Mouse (Mus musculus) stomach, embryonic 14.5 days (tissue): ENCODE data around the gene Phtf2. TPM values are rescaled to one million over a fixed set of nuclear protein-coding genes. Genes with fewer than 3 reads are reported as not detected.
"Not testable (repeated sequence)": the region's sequence is repeated elsewhere in the genome, so short reads cannot be mapped to it uniquely, and the experiment has no call there.

Experiments used
- ATAC-seq: fragments of 200-750 bp; cut with Nextera tagmentation; 2 replicates; pipeline ENCODE4 v1.8.0; 2017; ENCODE audit warnings: low read depth, moderate TSS enrichment; ENCODE audit not compliant: insufficient number of reproducible peaks, insufficient read depth, low FRiP score
- H3K27ac ChIP-seq: fragments of 300-500 bp; sonication (generic); 2 replicates; pipeline ENCODE4 v1.5.1; 2014; ENCODE audit warnings: mild to moderate bottlenecking, low read length, moderate library complexity, mixed read lengths
- H3K27me3 ChIP-seq: fragments of 300-500 bp; sonication (generic); 2 replicates; pipeline ENCODE4 v1.6.1; 2014; ENCODE audit warnings: low read length, control low read depth, mixed read lengths; ENCODE audit not compliant: control insufficient read depth, insufficient read depth
- H3K36me3 ChIP-seq: fragments of 300-500 bp; sonication (generic); 2 replicates; pipeline ENCODE4 v1.6.1; 2014; ENCODE audit warnings: mild to moderate bottlenecking, control low read depth, low read length, moderate library complexity, mixed read lengths; ENCODE audit not compliant: control insufficient read depth, insufficient read depth
- H3K4me1 ChIP-seq: fragments of 300-500 bp; sonication (generic); 2 replicates; pipeline ENCODE4 v1.6.1; 2014; ENCODE audit warnings: low read length, control low read depth, mixed read lengths; ENCODE audit not compliant: control insufficient read depth, insufficient read depth
- H3K4me2 ChIP-seq: fragments of 300-500 bp; sonication (generic); replicated peaks from 2 replicates; pipeline ENCODE4 v1.6.1; 2014; ENCODE audit warnings: low read depth, low read length, control low read depth
- H3K4me3 ChIP-seq: fragments of 300-500 bp; sonication (generic); 2 replicates; pipeline ENCODE4 v1.5.1; 2014; ENCODE audit warnings: low read depth, low read length, control low read depth
- H3K9ac ChIP-seq: fragments of 300-500 bp; sonication (generic); replicated peaks from 2 replicates; pipeline ENCODE4 v1.6.1; 2014; ENCODE audit warnings: low read depth, mild to moderate bottlenecking, control low read depth, low read length, moderate library complexity, mixed read lengths
- H3K9me3 ChIP-seq: fragments of 300-500 bp; sonication (generic); 2 replicates; pipeline ENCODE4 v1.6.1; 2016; ENCODE audit warnings: low read depth, low read length, control low read depth; ENCODE audit not compliant: control insufficient read depth
- WGBS: fragments of 180-500 bp; shearing (Covaris S2); extraction: QIAGEN DNeasy Blood & Tissue Kit; methylation state at CpG from one replicate; pipeline ENCODE4 v1.1.7; 2014; 5-methylcytosine and 5-hydroxymethylcytosine counted together
- polyA plus RNA-seq: library from polyadenylated mRNA; unstranded; fragments of >200 nt; fragmentation: Nextera tagmentation; extraction: Ambion mirVana; gene quantifications from 2 replicates; pipeline ENCODE4 v1.2.1, GENCODE M21; 2014

Phtf2 gene
- polyA plus RNA-seq, 1 experiment from 2014 or later: 16.5 TPM

DNA sequence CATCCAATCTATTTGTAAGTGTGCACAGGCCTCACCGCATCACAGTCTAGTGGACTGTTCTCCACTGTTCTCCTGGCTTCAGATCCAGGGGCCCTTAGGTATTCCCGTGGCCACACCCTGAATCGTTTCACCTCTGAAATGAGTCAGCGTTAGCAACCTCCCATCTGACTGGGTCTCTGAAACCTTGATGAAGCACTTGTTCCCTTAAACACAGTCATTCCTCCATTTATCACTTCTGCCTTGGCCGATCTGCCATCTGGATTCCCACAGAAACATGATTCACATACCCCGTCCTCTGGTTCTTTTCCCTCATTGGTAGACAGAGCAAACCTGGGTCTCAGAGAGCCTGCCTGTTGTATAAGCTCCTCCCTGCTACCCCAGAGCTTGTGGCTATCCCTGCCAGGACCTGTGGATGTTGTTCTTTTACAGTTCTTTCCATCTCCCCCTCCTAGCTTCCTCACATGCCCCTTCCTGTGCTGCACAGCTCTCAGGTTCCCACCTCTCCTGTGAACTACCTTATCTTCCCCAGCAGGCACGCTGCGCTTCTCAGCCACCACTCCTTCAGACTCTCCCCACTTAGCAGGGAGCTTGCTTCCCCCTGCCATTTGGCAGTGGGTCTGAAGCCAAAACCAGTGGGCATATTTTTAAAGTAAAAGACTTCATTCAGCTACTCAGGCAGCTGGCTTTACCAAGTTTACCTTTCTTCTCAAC, 103.5 kb downstream of the Phtf2 start:
- 55% methylated on average over 8 of the region's 8 CpGs for whole genome bisulfite sequencing

DNA sequence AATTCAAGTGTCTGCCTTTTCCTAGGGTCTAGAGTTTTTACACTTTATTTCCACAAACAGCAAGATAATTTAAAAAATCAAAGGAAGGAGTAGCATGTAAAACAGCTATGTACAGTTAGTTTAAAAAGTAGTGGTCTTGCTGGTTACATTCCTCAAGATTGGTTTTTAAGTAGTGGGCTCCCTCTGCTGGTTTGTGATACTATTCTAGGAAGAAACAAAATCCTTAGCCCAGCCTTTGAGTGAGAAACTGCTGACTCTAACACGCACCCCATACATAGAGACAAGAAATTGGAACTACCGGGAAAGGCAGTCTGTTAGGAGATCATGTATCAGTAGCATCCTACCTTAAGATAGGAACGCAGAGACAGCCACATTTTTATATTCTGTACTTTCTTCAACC, 108.6 kb downstream of the Phtf2 start:
- peaks cover 3% of the 10 kb centered on the region; the same call in 1 of the 2 replicates for H3K36me3 ChIP-seq

More for the DNA sequence above, 103.5 kb downstream of the Phtf2 start:
- Histone ChIP-seq H3K27ac (no peak overlapping the region), H3K9ac (no peak overlapping the region), H3K36me3 (no peaks in the 10 kb centered on the region), H3K4me1 (no peaks in the 10 kb centered on the region), H3K4me2 (no peak overlapping the region), H3K27me3 (no peaks in the 10 kb centered on the region), H3K4me3 (no peak overlapping the region), H3K9me3 (no peaks in the 10 kb centered on the region)
- peak; percentile 29; the same call in 1 of the 2 replicates for ATAC-seq

GRCm38 (mm10) chr5:20765365-20765920, 116.5 kb downstream of the Phtf2 start:
- H3K4me1 ChIP-seq: no peaks in the 10 kb centered on the region
- no peak for ATAC-seq

More for the DNA sequence above, 108.6 kb downstream of the Phtf2 start:
- 60% methylated on average over 3 of the region's 3 CpGs for WGBS
- Histone ChIP-seq H3K9me3 (no peaks in the 10 kb centered on the region), H3K27ac (no peak overlapping the region), H3K4me2 (no peak overlapping the region), H3K27me3 (no peaks in the 10 kb centered on the region), H3K4me3 (no peak overlapping the region), H3K4me1 (no peaks in the 10 kb centered on the region), H3K9ac (no peak overlapping the region)
- ATAC-seq: no peak

GRCm38 (mm10) chr5:20762441-20762840, 119.5 kb downstream of the Phtf2 start:
- ATAC-seq: not testable (repeated sequence)

More at GRCm38 (mm10) chr5:20765365-20765920, 116.5 kb downstream of the Phtf2 start:
- Histone ChIP-seq H3K9ac (no peak overlapping the region), H3K9me3 (no peaks in the 10 kb centered on the region), H3K27ac (no peak overlapping the region), H3K27me3 (no peaks in the 10 kb centered on the region), H3K4me2 (no peak overlapping the region), H3K4me3 (no peak overlapping the region), H3K36me3 (no peaks in the 10 kb centered on the region; the same call in 1 of the 2 replicates)
- 85% methylated on average over 7 of the region's 7 CpGs for WGBS

GRCm38 (mm10) chr5:20760368-20761162, 121.4 kb downstream of the Phtf2 start:
- Histone ChIP-seq H3K9ac (no peak overlapping the region), H3K4me2 (no peak overlapping the region), H3K36me3 (no peaks in the 10 kb centered on the region; the same call in 1 of the 2 replicates), H3K27me3 (no peaks in the 10 kb centered on the region), H3K4me1 (no peaks in the 10 kb centered on the region), H3K9me3 (no peaks in the 10 kb centered on the region), H3K4me3 (no peak overlapping the region), H3K27ac (no peak overlapping the region)
- no peak for ATAC-seq
- WGBS: 89% methylated on average over 12 of the region's 12 CpGs

More at GRCm38 (mm10) chr5:20762441-20762840, 119.5 kb downstream of the Phtf2 start:
- not testable (repeated sequence) for H3K4me2 ChIP-seq, H3K4me1 ChIP-seq, H3K27me3 ChIP-seq, H3K9ac ChIP-seq, H3K27ac ChIP-seq, H3K36me3 ChIP-seq, H3K4me3 ChIP-seq, H3K9me3 ChIP-seq
- WGBS: 91% methylated on average over 3 of the region's 3 CpGs

- no peaks in the 10 kb centered on the region for H3K27me3 ChIP-seq
- no peak overlapping the region for H3K9ac ChIP-seq
- 66% methylated on average over 5 of the region's 5 CpGs for WGBS
- no peak for ATAC-seq
- no peak overlapping the region for H3K4me2 ChIP-seq
- H3K4me3 ChIP-seq: no peak overlapping the region
- H3K4me1 ChIP-seq: no peaks in the 10 kb centered on the region
- no peaks in the 10 kb centered on the region; the same call in 1 of the 2 replicates for H3K36me3 ChIP-seq
- H3K9me3 ChIP-seq: no peaks in the 10 kb centered on the region
- H3K27ac ChIP-seq: no peak overlapping the region
Measured at GRCm38 (mm10) chr5:20759771-20760170, 122.2 kb downstream of the Phtf2 start.

GRCm38 (mm10) chr5:20753963-20754362, 128.0 kb downstream of the Phtf2 start:
- no peak overlapping the region for H3K4me2 ChIP-seq
- ATAC-seq: no peak
- no peaks in the 10 kb centered on the region for H3K4me1 ChIP-seq
- 69% methylated on average over 5 of the region's 5 CpGs for WGBS
- H3K27me3 ChIP-seq: no peaks in the 10 kb centered on the region
- no peak overlapping the region for H3K9ac ChIP-seq
- no peaks in the 10 kb centered on the region for H3K36me3 ChIP-seq
- H3K27ac ChIP-seq: no peak overlapping the region
- no peak overlapping the region for H3K4me3 ChIP-seq
- no peaks in the 10 kb centered on the region for H3K9me3 ChIP-seq

DNA sequence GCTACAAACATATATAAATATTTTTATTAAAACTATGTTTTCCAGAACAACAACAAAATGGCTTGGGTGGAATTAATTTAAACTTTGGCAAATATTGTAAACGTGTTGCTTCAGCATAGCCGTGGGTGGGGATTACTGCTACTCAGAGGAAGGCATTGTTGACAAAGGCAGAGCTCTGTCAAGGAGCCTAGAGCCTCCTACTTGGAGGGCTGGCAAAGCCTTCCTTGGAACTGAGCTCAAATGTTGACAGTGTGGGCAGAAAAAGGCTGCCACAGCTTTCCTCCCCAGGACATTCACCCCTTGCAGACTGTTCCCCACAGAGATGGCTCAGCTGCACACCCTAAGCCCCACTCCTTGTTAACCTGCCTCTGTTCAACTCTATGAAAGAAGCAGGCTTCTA, 128.8 kb downstream of the Phtf2 start:
- H3K36me3 ChIP-seq: no peaks in the 10 kb centered on the region
- no peak for ATAC-seq
- no peak overlapping the region for H3K4me2 ChIP-seq
- H3K9ac ChIP-seq: no peak overlapping the region
- 33% methylated on average over 2 of the region's 2 CpGs for WGBS
- no peaks in the 10 kb centered on the region for H3K27me3 ChIP-seq
- H3K4me3 ChIP-seq: no peak overlapping the region
- H3K27ac ChIP-seq: no peak overlapping the region
- no peaks in the 10 kb centered on the region for H3K9me3 ChIP-seq
- H3K4me1 ChIP-seq: no peaks in the 10 kb centered on the region
